Mouse (Mus musculus): ENCODE data around the gene Exoc6b. TPM values are rescaled to one million over a fixed set of nuclear protein-coding genes. Genes with fewer than 3 reads are reported as not detected.

Exoc6b gene
- polyA plus RNA-seq, 1 experiment from 2014 or later, result 11.7 TPM

DNA sequence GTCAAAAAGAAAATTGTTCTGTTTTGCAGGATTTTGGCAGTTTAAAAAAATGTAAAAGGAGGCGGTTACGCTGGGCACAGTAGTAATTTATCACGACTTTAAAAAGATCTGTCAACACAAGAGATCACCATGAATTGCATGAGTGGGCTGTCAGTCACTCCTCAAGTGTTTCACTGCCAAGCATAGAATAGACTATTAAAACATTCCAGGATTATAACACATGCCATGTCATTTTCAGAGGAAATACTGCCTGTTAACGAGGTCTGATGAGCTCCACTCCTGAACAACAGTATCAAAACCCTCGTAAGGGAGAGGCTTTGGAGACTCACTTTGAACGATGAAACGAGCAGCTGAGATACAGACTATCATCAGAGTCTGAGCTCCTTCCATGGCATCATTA, 223.6 kb downstream of the Exoc6b start:
- ATAC-seq (ENCODE audit: low FRiP score, low TSS enrichment) (no peak), DNase-seq (ENCODE audit: low spot score) (no peak)
- no peaks in the 10 kb centered on the region for H3K9me3 ChIP-seq (ENCODE audit: control insufficient read depth, low read length)
- H3K4me1 ChIP-seq (replicated peaks; ENCODE audit: control insufficient read depth, insufficient read depth), result no peaks in the 10 kb centered on the region
- H3K36me3 ChIP-seq (ENCODE audit: control insufficient read depth, insufficient read depth, low read length), result no peaks in the 10 kb centered on the region
- no peak overlapping the region for H3K27ac ChIP-seq (replicated peaks)
- H3K4me3 ChIP-seq (ENCODE audit: low read depth, low read length), result no peak overlapping the region
- no peak overlapping the region for H3K9ac ChIP-seq (ENCODE audit: low read length)
- no peaks in the 10 kb centered on the region for H3K27me3 ChIP-seq (ENCODE audit: control insufficient read depth, insufficient read depth, low read length)
- 73% methylated on average over 7 of the region's 7 CpGs for WGBS
- TF ChIP-seq CTCF (IDR thresholded peaks at IDR 0.05; ENCODE audit: low read depth) (no peak), EP300 (optimal IDR thresholded peaks at IDR 0.05) (no peak)
- no peak overlapping the region for H3K4me2 ChIP-seq (replicated peaks; ENCODE audit: low read depth)

DNA sequence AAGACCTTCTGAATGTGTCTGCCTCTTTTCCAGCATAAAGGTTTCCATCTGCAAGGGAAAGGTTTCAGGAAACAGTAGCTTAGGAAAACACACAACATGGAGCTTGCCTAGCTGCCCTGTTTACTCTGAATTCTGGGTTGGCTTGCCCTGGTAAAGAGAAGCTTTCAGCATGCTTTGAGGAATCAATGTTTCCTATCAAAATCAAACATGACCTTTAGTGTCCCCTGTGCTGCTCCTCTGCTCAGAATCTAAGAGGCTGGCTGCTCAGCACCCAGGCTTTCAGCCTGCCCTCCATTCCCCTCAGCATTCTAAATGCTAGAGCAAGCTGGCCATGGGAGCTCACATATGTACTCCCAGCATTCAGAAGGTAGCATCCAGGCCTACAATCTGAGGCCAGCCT, 228.2 kb downstream of the Exoc6b start:
- Histone ChIP-seq H3K4me2 (replicated peaks; ENCODE audit: low read depth) (no peak overlapping the region), H3K9me3 (ENCODE audit: control insufficient read depth, low read length) (no peaks in the 10 kb centered on the region), H3K27ac (replicated peaks) (no peak overlapping the region), H3K9ac (ENCODE audit: low read length) (no peak overlapping the region), H3K4me3 (ENCODE audit: low read depth, low read length) (no peak overlapping the region), H3K4me1 (replicated peaks; ENCODE audit: control insufficient read depth, insufficient read depth) (no peaks in the 10 kb centered on the region), H3K36me3 (ENCODE audit: control insufficient read depth, insufficient read depth, low read length) (no peaks in the 10 kb centered on the region), H3K27me3 (ENCODE audit: control insufficient read depth, insufficient read depth, low read length) (no peaks in the 10 kb centered on the region)
- TF ChIP-seq CTCF (IDR thresholded peaks at IDR 0.05; ENCODE audit: low read depth) (no peak), EP300 (optimal IDR thresholded peaks at IDR 0.05) (no peak)
- DNase-seq (ENCODE audit: low spot score), result no peak
- ATAC-seq (ENCODE audit: low FRiP score, low TSS enrichment), result no peak

DNA sequence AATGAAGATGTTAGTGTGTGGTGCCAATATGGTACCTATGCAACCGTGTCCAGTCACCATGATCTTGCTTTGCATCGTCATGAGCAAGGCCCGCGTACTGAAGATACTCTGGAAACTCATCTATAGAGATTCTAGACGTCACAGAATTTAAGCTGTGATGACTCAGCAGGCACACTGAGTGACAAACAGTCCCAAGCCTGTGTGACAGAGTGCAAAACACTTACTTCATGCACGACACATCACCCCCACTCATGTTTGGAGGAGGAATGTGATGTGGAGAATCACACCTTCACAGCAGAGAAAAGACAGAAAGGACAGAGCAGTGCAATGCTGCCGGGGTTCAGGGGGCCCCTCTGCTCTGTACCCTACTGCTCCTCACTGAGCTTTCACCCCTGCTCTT, 261.8 kb downstream of the Exoc6b start:
- DNase-seq (ENCODE audit: low spot score) (no peak), ATAC-seq (ENCODE audit: low FRiP score, low TSS enrichment) (no peak)
- H3K4me2 ChIP-seq (replicated peaks; ENCODE audit: low read depth), result no peak overlapping the region
- H3K9ac ChIP-seq (ENCODE audit: low read length), result no peak overlapping the region
- H3K4me3 ChIP-seq (ENCODE audit: low read depth, low read length), result no peak overlapping the region
- H3K9me3 ChIP-seq (ENCODE audit: control insufficient read depth, low read length), result no peaks in the 10 kb centered on the region
- TF ChIP-seq EP300 (optimal IDR thresholded peaks at IDR 0.05), result no peak
- TF ChIP-seq CTCF (IDR thresholded peaks at IDR 0.05; ENCODE audit: low read depth), result no peak
- no peak overlapping the region for H3K27ac ChIP-seq (replicated peaks)
- H3K36me3 ChIP-seq (ENCODE audit: control insufficient read depth, insufficient read depth, low read length), result no peaks in the 10 kb centered on the region
- H3K4me1 ChIP-seq (replicated peaks; ENCODE audit: control insufficient read depth, insufficient read depth), result no peaks in the 10 kb centered on the region
- no peaks in the 10 kb centered on the region for H3K27me3 ChIP-seq (ENCODE audit: control insufficient read depth, insufficient read depth, low read length)
- 86% methylated on average over 7 of the region's 7 CpGs for WGBS

DNA sequence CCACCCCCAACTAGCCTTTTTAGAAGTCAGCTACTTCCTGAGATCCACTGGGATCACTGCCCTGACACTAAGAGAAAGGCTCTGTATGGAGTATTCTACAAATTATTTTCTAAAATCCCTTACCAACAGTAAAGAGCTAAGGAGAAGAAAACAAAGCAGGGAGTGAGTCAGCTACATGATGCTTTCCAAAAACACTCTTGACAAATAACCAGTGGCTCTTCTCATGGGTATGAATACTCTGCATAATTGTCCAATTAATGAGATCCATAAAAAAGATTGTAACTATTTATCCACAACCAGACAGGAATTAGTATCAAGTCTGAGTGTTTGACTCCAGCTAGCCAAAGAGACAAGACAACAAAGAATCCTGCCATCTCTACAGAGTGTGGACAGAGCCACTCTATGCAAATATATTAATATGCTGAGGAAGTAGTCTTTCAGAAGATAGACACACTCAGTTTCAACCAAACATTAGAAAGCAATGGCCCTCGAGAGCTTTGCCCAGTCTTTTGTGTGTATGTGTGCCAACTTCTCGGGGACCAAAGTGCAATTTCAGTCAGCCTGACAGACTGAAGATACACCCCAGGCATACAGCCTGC, 263.1 kb downstream of the Exoc6b start:
- Histone ChIP-seq H3K4me1 (replicated peaks; ENCODE audit: control insufficient read depth, insufficient read depth) (no peaks in the 10 kb centered on the region), H3K36me3 (ENCODE audit: control insufficient read depth, insufficient read depth, low read length) (no peaks in the 10 kb centered on the region), H3K4me2 (replicated peaks; ENCODE audit: low read depth) (no peak overlapping the region), H3K27ac (replicated peaks) (no peak overlapping the region), H3K4me3 (ENCODE audit: low read depth, low read length) (no peak overlapping the region), H3K27me3 (ENCODE audit: control insufficient read depth, insufficient read depth, low read length) (no peaks in the 10 kb centered on the region), H3K9me3 (ENCODE audit: control insufficient read depth, low read length) (no peaks in the 10 kb centered on the region), H3K9ac (ENCODE audit: low read length) (no peak overlapping the region)
- WGBS, result 44% methylated on average over 2 of the region's 2 CpGs
- DNase-seq (ENCODE audit: low spot score), result no peak
- ATAC-seq (ENCODE audit: low FRiP score, low TSS enrichment), result no peak
- no peak for TF ChIP-seq CTCF (IDR thresholded peaks at IDR 0.05; ENCODE audit: low read depth)
- TF ChIP-seq EP300 (optimal IDR thresholded peaks at IDR 0.05), result no peak

DNA sequence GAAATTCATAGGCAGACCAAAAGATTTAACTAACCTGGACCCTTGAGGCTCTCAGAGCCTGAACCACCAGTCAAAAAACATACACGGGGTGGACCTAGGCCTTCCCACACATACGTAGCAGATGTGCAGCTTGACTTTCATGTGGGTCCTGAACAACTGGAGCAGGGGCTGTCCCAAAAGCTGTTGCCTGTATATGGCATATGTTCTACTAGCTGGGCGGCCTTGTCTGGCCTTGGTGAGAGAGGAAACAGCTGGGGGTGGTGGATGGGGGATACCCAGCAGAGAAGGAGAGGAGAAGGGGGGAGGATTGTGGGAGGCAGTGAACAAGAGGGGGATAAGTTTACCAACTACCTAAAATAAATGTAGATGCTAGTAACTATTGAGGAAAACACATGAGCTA, 270.6 kb downstream of the Exoc6b start:
- Histone ChIP-seq H3K9ac (ENCODE audit: low read length) (no peak overlapping the region), H3K4me2 (replicated peaks; ENCODE audit: low read depth) (no peak overlapping the region), H3K27me3 (ENCODE audit: control insufficient read depth, insufficient read depth, low read length) (no peaks in the 10 kb centered on the region), H3K9me3 (ENCODE audit: control insufficient read depth, low read length) (no peaks in the 10 kb centered on the region), H3K4me3 (ENCODE audit: low read depth, low read length) (no peak overlapping the region), H3K4me1 (replicated peaks; ENCODE audit: control insufficient read depth, insufficient read depth) (no peaks in the 10 kb centered on the region), H3K36me3 (ENCODE audit: control insufficient read depth, insufficient read depth, low read length) (no peaks in the 10 kb centered on the region), H3K27ac (replicated peaks) (no peak overlapping the region)
- WGBS, result 86% methylated on average over 3 of the region's 3 CpGs
- DNase-seq (ENCODE audit: low spot score) (no peak), ATAC-seq (ENCODE audit: low FRiP score, low TSS enrichment) (no peak)
- no peak for TF ChIP-seq CTCF (IDR thresholded peaks at IDR 0.05; ENCODE audit: low read depth)
- no peak for TF ChIP-seq EP300 (optimal IDR thresholded peaks at IDR 0.05)

DNA sequence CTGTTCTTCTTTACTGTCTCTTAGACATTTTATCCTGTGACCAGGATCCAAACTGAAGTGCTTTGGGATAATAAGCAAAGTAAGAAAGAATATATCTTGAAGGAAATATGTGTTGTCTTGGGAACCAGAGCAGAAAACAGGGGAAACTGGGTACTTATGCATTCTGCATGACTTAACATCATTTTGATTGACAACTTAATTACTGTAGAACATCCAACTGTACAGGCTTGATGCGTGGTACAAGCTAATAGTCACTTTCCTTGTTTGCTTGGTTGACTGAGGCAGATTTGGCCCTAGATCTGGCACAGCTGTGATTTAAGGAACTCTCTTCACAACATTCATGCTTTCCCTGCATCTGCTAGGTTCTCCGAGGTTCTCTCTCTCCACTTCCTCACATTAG, 285.3 kb downstream of the Exoc6b start:
- Histone ChIP-seq H3K9ac (ENCODE audit: low read length) (no peak overlapping the region), H3K36me3 (ENCODE audit: control insufficient read depth, insufficient read depth, low read length) (no peaks in the 10 kb centered on the region), H3K27me3 (ENCODE audit: control insufficient read depth, insufficient read depth, low read length) (no peaks in the 10 kb centered on the region), H3K27ac (replicated peaks) (no peak overlapping the region), H3K4me1 (replicated peaks; ENCODE audit: control insufficient read depth, insufficient read depth) (no peaks in the 10 kb centered on the region), H3K4me3 (ENCODE audit: low read depth, low read length) (no peak overlapping the region), H3K4me2 (replicated peaks; ENCODE audit: low read depth) (no peak overlapping the region), H3K9me3 (ENCODE audit: control insufficient read depth, low read length) (no peaks in the 10 kb centered on the region)
- WGBS, result 67% methylated on average over 2 of the region's 2 CpGs
- DNase-seq (ENCODE audit: low spot score), result no peak
- no peak for TF ChIP-seq EP300 (optimal IDR thresholded peaks at IDR 0.05)
- TF ChIP-seq CTCF (IDR thresholded peaks at IDR 0.05; ENCODE audit: low read depth), result no peak
- no peak for ATAC-seq (ENCODE audit: low FRiP score, low TSS enrichment)

Measured in stomach, postnatal 0 days (tissue).